Mouse (Mus musculus) hindbrain, embryonic 15.5 days (tissue): ENCODE measurements around the gene Atxn1. TPM values are rescaled to one million over a fixed set of nuclear protein-coding genes. Genes with fewer than 3 reads are reported as not detected.

Source experiments
- ATAC-seq: fragments of 200-750 bp; cut with Nextera tagmentation; 2 replicates; pipeline ENCODE4 v1.8.0; 2017; ENCODE audit warnings: low read depth, moderate number of reproducible peaks, moderate TSS enrichment; ENCODE audit not compliant: low FRiP score
- H3K27ac ChIP-seq: fragments of 300-500 bp; sonication (generic); replicated peaks from 2 replicates; pipeline ENCODE4 v1.5.1; 2015; ENCODE audit warnings: mild to moderate bottlenecking, inconsistent platforms
- H3K27me3 ChIP-seq: fragments of 300-500 bp; sonication (generic); 2 replicates; pipeline ENCODE4 v1.6.1; 2015; ENCODE audit warnings: control low read depth, inconsistent platforms
- H3K36me3 ChIP-seq: fragments of 300-500 bp; sonication (generic); 2 replicates; pipeline ENCODE4 v1.6.1; 2015; ENCODE audit warnings: control low read depth, inconsistent platforms
- H3K4me1 ChIP-seq: fragments of 300-500 bp; sonication (generic); replicated peaks from 2 replicates; pipeline ENCODE4 v1.6.1; 2015; ENCODE audit warnings: control low read depth, inconsistent platforms
- H3K4me2 ChIP-seq: fragments of 300-500 bp; sonication (generic); 2 replicates; pipeline ENCODE4 v1.6.1; 2015; ENCODE audit warnings: moderate library complexity, mild to moderate bottlenecking, inconsistent platforms
- H3K4me3 ChIP-seq: fragments of 300-500 bp; sonication (generic); 2 replicates; pipeline ENCODE4 v1.5.1; 2015; ENCODE audit warnings: mild to moderate bottlenecking, inconsistent platforms
- H3K9ac ChIP-seq: fragments of 300-500 bp; sonication (generic); 2 replicates; pipeline ENCODE4 v1.6.1; 2015; ENCODE audit warnings: inconsistent platforms
- H3K9me3 ChIP-seq: fragments of 300-500 bp; sonication (generic); 2 replicates; pipeline ENCODE4 v1.6.1; 2016; ENCODE audit warnings: control low read depth, inconsistent platforms
- WGBS: fragments of 180-500 bp; shearing (Covaris S2); methylation state at CpG from one replicate; pipeline ENCODE4 v1.1.7; 2015; 5-methylcytosine and 5-hydroxymethylcytosine counted together
- polyA plus RNA-seq: library from polyadenylated mRNA; unstranded; fragments of >200 nt; fragmentation: Nextera tagmentation; extraction: Ambion mirVana; gene quantifications from 2 replicates; pipeline ENCODE4 v1.2.1, GENCODE M21; 2015

The Atxn1 gene
- polyA plus RNA-seq, 1 experiment from 2014 or later: 8.1 TPM

DNA sequence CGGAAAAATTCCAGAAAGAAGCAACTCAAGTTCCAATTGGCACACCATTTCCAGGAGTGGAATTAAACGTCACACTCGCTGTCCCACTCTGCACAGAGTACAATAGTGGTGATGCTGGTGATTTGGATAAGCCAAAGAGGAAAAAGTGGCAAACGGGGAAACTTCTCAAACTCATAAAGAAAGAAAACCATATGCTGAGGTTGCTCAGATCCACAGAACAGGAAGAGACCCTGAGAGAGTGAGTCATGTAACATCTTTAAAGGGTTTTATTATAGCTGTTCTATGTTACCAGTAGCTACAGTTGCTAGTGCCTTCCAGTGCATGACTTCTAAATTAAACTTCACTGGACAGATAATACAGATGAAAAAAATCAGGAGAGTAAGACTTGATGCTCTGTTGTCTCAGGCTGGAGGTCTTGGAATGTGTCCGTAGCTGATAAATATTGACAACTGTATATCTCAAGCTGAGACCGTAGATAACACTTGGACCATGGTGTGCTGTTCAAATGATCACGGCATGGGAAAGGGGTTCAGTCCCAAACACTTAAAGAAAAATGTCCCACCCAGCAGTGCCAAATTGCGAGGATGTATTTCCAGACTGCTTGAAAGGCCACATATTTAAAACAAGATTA is 98.1 kb downstream of the Atxn1 start:
- no peak for ATAC-seq
- Histone ChIP-seq H3K9ac (no peak overlapping the region), H3K27ac (no peak overlapping the region), H3K4me3 (no peak overlapping the region), H3K4me1 (no peaks in the 10 kb centered on the region), H3K4me2 (no peak overlapping the region), H3K9me3 (no peaks in the 10 kb centered on the region), H3K36me3 (no peaks in the 10 kb centered on the region), H3K27me3 (no peaks in the 10 kb centered on the region)
- 93% methylated on average over 8 of the region's 8 CpGs for WGBS

DNA sequence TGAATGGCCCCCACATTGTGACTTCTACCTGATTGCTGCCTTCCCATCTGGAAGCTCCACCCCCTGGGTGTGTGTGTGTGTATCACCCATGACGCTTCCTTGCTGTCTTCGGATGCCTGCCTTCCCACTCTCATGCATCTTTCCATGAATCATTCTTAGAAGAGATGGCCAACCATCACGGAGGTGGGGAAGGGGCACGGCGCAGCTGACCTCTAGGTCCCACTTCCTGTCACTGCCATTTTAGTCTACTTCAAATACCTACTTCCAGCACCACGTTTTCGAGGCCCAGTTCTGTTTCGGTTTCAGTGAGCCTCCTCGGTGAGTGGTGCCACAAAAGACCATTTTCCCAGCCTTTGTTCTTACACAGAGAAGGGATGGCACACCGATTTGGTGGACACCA is 99.2 kb downstream of the Atxn1 start:
- Histone ChIP-seq H3K4me1 (0 out of 2 replicates have a peak, but pooled peaks cover 5% of the 10 kb centered on the region), H3K36me3 (no peaks in the 10 kb centered on the region), H3K9me3 (no peaks in the 10 kb centered on the region), H3K27me3 (no peaks in the 10 kb centered on the region), H3K4me3 (no peak overlapping the region), H3K27ac (no peak overlapping the region), H3K9ac (no peak overlapping the region), H3K4me2 (no peak overlapping the region)
- no peak for ATAC-seq
- 93% methylated on average over 10 of the region's 10 CpGs for WGBS

DNA sequence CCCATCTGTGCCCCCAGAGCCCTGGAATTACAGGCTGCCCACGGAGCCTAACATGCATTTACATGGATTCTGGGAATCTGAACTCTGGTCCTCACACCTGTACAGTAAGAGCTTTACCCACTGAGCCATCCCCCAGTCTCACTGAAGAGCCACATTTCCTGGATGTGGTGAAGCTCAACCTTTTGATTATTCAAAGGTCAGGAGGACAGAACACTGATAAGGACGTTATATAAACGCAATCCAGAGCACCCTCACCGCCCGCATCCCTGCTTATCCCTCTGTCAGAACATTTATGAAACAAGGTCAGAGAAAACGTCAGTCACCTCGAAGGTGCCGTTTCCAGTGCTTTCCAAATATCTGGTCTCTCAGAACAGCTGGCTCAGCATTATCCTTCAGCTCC is 101.0 kb downstream of the Atxn1 start:
- Histone ChIP-seq H3K36me3 (no peaks in the 10 kb centered on the region), H3K4me2 (no peak overlapping the region), H3K4me3 (no peak overlapping the region), H3K4me1 (0 out of 2 replicates have a peak, but pooled peaks cover 8% of the 10 kb centered on the region), H3K27ac (no peak overlapping the region), H3K27me3 (no peaks in the 10 kb centered on the region), H3K9me3 (no peaks in the 10 kb centered on the region), H3K9ac (no peak overlapping the region)
- no peak for ATAC-seq
- 88% methylated on average over 8 of the region's 8 CpGs for WGBS

DNA sequence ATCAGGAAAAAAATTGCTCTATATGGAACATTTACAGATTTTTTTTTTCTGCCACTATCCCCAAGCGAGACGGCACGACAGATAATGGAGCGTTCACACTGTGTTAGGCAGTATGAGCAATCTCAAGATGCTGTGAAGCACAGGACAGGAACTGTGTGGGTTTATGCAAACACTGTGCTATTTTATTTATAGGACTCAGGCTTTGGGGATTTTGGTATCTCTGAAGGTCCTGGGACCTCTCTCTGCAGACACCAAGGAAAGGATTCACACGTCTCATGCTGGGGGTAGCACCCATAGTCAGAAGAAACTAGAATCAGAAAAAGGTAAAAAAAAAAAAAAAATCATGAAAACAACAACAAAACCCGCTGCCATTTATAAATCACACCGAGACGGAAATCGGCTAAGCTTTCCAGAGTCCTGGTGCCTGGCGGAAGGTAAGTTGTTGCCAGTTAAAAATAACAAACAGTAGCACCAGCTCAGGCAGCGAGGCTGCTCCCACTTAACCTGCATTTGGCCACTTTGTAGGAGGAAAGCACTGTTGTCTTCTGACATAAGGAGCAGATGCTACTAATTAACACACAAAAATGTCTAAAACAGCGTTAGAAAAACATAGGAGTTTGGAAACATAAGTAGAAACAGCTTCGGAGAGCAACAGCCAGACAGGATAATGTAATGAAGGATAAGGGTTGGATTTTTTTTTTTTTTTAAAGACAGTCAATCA is 102.8 kb downstream of the Atxn1 start:
- no peak for ATAC-seq
- Histone ChIP-seq H3K27ac (no peak overlapping the region), H3K4me1 (0 out of 2 replicates have a peak, but pooled peaks cover 8% of the 10 kb centered on the region), H3K4me2 (no peak overlapping the region), H3K36me3 (no peaks in the 10 kb centered on the region), H3K9ac (no peak overlapping the region), H3K9me3 (no peaks in the 10 kb centered on the region), H3K27me3 (no peaks in the 10 kb centered on the region), H3K4me3 (no peak overlapping the region)
- 70% methylated on average over 13 of the region's 13 CpGs for WGBS

DNA sequence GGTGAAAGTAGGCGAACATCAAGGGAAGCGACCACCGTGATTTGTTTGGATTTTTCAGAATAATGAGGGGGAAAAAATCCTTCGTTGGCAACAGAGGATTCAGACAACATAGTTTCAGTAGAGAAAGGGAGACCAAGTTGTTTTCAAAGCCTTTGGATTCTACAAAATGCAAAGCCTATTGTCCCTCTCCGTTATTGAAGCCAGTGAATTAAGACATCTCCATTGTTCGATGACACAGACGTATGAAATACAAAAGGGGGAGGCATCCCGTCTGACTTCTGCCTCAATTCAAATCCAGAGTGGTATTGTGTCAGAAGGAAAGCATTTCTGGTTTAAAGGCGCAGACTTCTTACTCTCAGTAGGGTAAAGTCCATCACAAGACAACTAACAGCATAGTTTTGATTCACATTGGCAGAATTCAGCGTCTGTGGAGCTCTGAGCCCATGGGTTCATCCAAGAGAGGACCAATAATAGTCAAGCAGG is 103.7 kb downstream of the Atxn1 start:
- Histone ChIP-seq H3K4me3 (no peak overlapping the region), H3K27ac (no peak overlapping the region), H3K4me1 (0 out of 2 replicates have a peak, but pooled peaks cover 8% of the 10 kb centered on the region), H3K4me2 (no peak overlapping the region), H3K9ac (no peak overlapping the region), H3K9me3 (no peaks in the 10 kb centered on the region), H3K36me3 (no peaks in the 10 kb centered on the region), H3K27me3 (no peaks in the 10 kb centered on the region)
- no peak for ATAC-seq
- WGBS: 16% methylated on average over 10 of the region's 10 CpGs

DNA sequence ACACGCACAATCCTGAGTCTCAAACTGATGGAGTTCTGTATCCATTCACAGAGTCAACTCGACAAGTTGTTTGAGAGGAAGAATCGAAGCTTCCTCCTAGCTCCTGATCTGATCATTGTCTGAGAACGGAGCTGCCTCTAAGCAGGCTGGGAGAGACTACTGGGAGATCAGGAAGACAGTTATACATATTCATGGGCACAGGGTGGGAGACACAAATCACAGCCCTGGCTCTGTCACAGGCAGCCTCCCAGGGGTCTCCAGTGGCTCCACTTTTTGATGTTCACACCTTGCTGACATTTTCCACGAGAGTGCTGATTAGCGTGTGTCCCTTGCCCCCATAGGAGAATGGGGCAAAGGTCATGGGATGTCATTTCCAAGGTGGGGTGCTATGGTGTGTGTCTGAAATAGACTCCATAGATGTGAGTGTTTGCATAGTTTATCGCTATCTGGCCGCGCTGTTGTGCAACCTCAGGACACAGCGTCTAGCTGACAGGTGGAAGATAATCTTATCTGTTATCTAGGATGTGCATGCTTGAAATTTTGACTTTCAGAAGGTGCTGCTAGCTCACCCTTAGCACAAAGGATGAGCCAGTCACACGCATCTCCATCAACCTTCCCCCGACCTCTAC is 105.6 kb downstream of the Atxn1 start:
- 66% methylated on average over 12 of the region's 12 CpGs for WGBS
- no peaks in the 10 kb centered on the region for H3K27me3 ChIP-seq
- H3K4me3 ChIP-seq: no peak overlapping the region
- H3K9me3 ChIP-seq: no peaks in the 10 kb centered on the region
- no peak overlapping the region for H3K27ac ChIP-seq
- ATAC-seq: peak; percentile 23; the same call in 1 of the 2 replicates
- H3K4me1 ChIP-seq: 0 out of 2 replicates have a peak, but pooled peaks cover 8% of the 10 kb centered on the region
- H3K9ac ChIP-seq: no peak overlapping the region
- no peak overlapping the region for H3K4me2 ChIP-seq
- no peaks in the 10 kb centered on the region for H3K36me3 ChIP-seq

DNA sequence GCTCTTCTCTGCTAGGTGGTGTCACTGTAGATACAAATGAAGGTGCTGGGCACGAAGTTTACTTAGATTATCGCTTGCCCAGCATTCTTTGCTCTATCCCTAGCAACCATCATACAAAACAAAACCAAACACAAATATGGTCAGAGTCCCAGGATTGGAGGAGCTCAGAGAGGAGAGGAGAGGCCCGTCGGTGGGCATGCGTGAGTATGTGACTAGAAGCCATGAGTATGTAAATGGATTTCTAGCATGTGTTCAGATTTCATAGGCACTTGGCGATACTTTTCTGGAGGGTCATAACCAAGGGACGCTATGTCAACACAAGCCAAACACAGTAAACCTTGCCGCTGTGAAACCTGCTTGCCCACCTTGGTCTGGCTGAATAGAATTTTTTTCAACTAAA is 107.4 kb downstream of the Atxn1 start:
- Histone ChIP-seq H3K4me2 (no peak overlapping the region), H3K9ac (no peak overlapping the region), H3K27me3 (no peaks in the 10 kb centered on the region), H3K27ac (no peak overlapping the region), H3K9me3 (no peaks in the 10 kb centered on the region), H3K36me3 (no peaks in the 10 kb centered on the region), H3K4me3 (no peak overlapping the region), H3K4me1 (0 out of 2 replicates have a peak, but pooled peaks cover 8% of the 10 kb centered on the region)
- ATAC-seq: no peak
- 80% methylated on average over 8 of the region's 8 CpGs for WGBS

DNA sequence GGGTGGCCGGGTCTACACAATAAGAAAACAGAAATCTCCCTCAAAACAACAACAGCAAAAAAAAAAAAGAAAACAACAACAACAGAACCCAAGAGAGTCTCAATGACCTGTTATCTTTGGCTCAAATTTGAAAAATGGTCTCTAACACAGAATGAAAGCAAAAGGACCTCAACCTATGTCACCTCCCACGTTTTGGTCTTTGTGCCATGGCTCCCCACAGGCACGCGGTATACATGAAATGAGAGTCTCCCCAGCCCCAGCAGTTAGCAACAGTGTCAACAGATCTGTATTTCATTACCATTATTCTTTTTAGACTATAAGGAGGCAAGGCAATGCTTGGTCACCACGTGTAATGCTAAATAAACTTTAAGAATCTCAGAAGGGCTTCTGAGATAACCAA is 110.3 kb downstream of the Atxn1 start:
- Histone ChIP-seq H3K36me3 (no peaks in the 10 kb centered on the region), H3K4me1 (0 out of 2 replicates have a peak, but pooled peaks cover 4% of the 10 kb centered on the region), H3K27ac (no peak overlapping the region), H3K9ac (no peak overlapping the region), H3K4me2 (no peak overlapping the region), H3K4me3 (no peak overlapping the region), H3K9me3 (no peaks in the 10 kb centered on the region), H3K27me3 (no peaks in the 10 kb centered on the region)
- 72% methylated on average over 5 of the region's 5 CpGs for WGBS
- no peak for ATAC-seq

DNA sequence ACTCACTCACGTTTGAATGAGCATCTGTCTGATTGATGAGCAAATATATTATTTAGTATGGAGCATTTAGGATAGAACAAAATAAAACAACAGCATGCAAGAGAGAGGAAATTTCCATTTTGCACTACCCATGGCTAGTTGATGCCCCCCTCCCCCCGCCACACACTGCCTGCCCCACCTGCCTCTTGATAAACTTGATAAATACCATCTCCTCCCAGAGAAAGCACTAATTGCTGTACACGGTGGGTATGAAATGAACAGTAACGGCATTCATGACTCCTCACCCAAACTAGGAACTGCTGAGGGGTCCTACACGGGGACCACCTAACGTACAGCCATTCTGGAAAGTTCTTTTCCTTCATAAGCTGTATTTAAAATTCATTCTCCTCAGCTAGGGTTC is 111.1 kb downstream of the Atxn1 start:
- ATAC-seq: no peak
- Histone ChIP-seq H3K9ac (no peak overlapping the region), H3K9me3 (no peaks in the 10 kb centered on the region), H3K4me3 (no peak overlapping the region), H3K27ac (no peak overlapping the region), H3K4me1 (no peaks in the 10 kb centered on the region), H3K36me3 (no peaks in the 10 kb centered on the region), H3K27me3 (no peaks in the 10 kb centered on the region), H3K4me2 (no peak overlapping the region)
- 75% methylated on average over 6 of the region's 6 CpGs for WGBS

DNA sequence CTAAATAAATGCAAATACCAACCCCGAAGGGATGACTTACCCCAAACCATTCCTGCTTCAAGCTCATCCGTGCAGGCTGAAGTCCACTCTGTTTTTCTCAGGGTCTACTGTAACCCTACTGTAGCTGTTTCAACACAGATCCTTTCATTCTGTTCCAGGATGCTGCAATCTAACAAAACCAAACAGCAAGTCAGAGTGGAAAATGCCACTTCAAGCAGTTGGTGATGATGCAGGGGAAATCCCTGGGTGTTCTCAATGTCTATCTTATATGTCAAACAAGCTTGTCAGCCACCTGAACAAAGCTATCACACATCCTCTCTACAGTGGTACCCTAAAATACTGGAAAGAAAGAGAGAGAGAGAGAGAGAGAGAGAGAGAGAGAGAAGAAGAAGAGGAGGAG is 112.5 kb downstream of the Atxn1 start:
- H3K27ac ChIP-seq: no peak overlapping the region
- H3K4me2 ChIP-seq: no peak overlapping the region
- no peak overlapping the region for H3K4me3 ChIP-seq
- WGBS: 88% methylated on average over 2 of the region's 2 CpGs
- no peaks in the 10 kb centered on the region for H3K9me3 ChIP-seq
- no peaks in the 10 kb centered on the region for H3K4me1 ChIP-seq
- no peaks in the 10 kb centered on the region for H3K27me3 ChIP-seq
- H3K36me3 ChIP-seq: no peaks in the 10 kb centered on the region
- ATAC-seq: no peak
- no peak overlapping the region for H3K9ac ChIP-seq

DNA sequence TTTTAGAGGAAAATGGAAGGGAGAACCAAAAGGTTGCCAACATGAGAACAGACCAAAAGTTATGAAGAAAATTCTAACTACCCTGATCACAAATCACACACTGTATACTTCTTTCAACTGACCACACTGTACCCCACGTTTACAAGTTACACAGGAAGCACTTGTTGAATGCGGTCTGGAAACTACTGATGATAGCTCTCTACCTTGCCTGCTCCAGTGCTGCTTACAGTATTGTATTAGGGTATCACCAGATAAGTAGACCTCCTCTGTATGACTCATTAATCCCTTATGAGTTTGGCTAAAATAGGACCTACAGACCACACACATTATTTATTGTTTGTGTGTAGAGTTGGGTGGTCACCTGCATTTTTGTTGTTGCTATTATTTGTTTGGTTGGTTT is 113.1 kb downstream of the Atxn1 start:
- Histone ChIP-seq H3K27ac (no peak overlapping the region), H3K4me2 (no peak overlapping the region), H3K27me3 (no peaks in the 10 kb centered on the region), H3K36me3 (no peaks in the 10 kb centered on the region), H3K4me3 (no peak overlapping the region), H3K9me3 (no peaks in the 10 kb centered on the region), H3K4me1 (no peaks in the 10 kb centered on the region), H3K9ac (no peak overlapping the region)
- no peak for ATAC-seq
- 86% methylated on average over 2 of the region's 2 CpGs for WGBS

DNA sequence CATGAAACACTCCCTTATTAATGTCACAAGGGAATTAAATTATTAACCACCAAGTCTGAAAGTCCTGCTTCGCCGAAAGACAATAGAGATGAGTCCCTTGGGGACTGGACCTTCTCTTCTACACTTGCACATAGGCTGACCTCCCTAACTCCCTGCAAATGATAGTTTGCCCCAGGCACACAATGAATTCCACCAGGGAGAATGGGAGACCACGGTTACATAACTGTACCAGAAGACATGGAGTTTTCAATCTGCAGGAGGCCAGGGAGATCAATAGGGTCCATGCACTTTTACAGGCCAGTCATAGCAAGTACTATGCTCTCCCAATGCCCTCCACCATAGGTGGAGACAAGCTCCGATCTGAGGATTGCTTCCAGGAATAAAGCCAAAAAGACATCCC is 113.7 kb downstream of the Atxn1 start:
- Histone ChIP-seq H3K9ac (no peak overlapping the region), H3K9me3 (no peaks in the 10 kb centered on the region), H3K4me3 (no peak overlapping the region), H3K27ac (no peak overlapping the region), H3K36me3 (no peaks in the 10 kb centered on the region), H3K27me3 (no peaks in the 10 kb centered on the region), H3K4me2 (no peak overlapping the region), H3K4me1 (no peaks in the 10 kb centered on the region)
- ATAC-seq: no peak
- WGBS: 65% methylated on average over 4 of the region's 4 CpGs
